Mouse (Mus musculus): ENCODE measurements around the gene Lhfp. TPM values are rescaled to one million over a fixed set of nuclear protein-coding genes. Genes with fewer than 3 reads are reported as not detected.

Gene Lhfp
- polyA plus RNA-seq, 2 experiments, result 2.6 to 2.7 TPM

GRCm38 (mm10) chr3:53204985-53205365, 163.6 kb downstream of the Lhfp start:
- WGBS (ENCODE audit: insufficient replicate concordance), result 76% methylated on average over 1 of the region's 1 CpGs
- no peak overlapping the region for H3K4me2 ChIP-seq (ENCODE audit: low read depth)
- H3K4me1 ChIP-seq (replicated peaks; ENCODE audit: control insufficient read depth in 2 of 2, insufficient read depth in 2 of 2, low read length in 1 of 2), result no peaks in the 10 kb centered on the region
- H3K4me3 ChIP-seq (ENCODE audit: insufficient read depth in 1 of 2, low read depth in 2 of 2, low read length in 2 of 2), result no peak overlapping the region
- H3K27ac ChIP-seq, result no peak overlapping the region
- no peak for DNase-seq (ENCODE audit: low read depth in 3 of 3, low spot score in 3 of 3)
- TF ChIP-seq CTCF (IDR thresholded peaks at IDR 0.05; ENCODE audit: low read depth), result no peak
- no peak for TF ChIP-seq EP300 (IDR thresholded peaks at IDR 0.05; ENCODE audit: low read depth)
- no peak for ATAC-seq (ENCODE audit: insufficient read depth)
- H3K9ac ChIP-seq (replicated peaks), result no peak overlapping the region
- no peaks in the 10 kb centered on the region for H3K36me3 ChIP-seq (replicated peaks; ENCODE audit: control insufficient read depth, insufficient read depth, low read depth)
- H3K9me3 ChIP-seq (ENCODE audit: control insufficient read depth, low read length), result no peaks in the 10 kb centered on the region
- no peaks in the 10 kb centered on the region for H3K27me3 ChIP-seq (ENCODE audit: control insufficient read depth, insufficient read depth, low read length)

GRCm38 (mm10) chr3:53205706-53206105, 164.4 kb downstream of the Lhfp start:
- ATAC-seq (ENCODE audit: insufficient read depth) (no peak), DNase-seq (ENCODE audit: low read depth in 3 of 3, low spot score in 3 of 3) (no peak)
- no peak overlapping the region for H3K9ac ChIP-seq (replicated peaks)
- H3K4me2 ChIP-seq (ENCODE audit: low read depth), result no peak overlapping the region
- H3K4me1 ChIP-seq (replicated peaks; ENCODE audit: control insufficient read depth in 2 of 2, insufficient read depth in 2 of 2, low read length in 1 of 2), result no peaks in the 10 kb centered on the region
- no peaks in the 10 kb centered on the region for H3K27me3 ChIP-seq (ENCODE audit: control insufficient read depth, insufficient read depth, low read length)
- H3K9me3 ChIP-seq (ENCODE audit: control insufficient read depth, low read length), result no peaks in the 10 kb centered on the region
- H3K27ac ChIP-seq, result no peak overlapping the region
- no peak overlapping the region for H3K4me3 ChIP-seq (ENCODE audit: insufficient read depth in 1 of 2, low read depth in 2 of 2, low read length in 2 of 2)
- 63% methylated on average over 3 of the region's 3 CpGs for WGBS (ENCODE audit: insufficient replicate concordance)
- H3K36me3 ChIP-seq (replicated peaks; ENCODE audit: control insufficient read depth, insufficient read depth, low read depth), result no peaks in the 10 kb centered on the region
- TF ChIP-seq EP300 (IDR thresholded peaks at IDR 0.05; ENCODE audit: low read depth) (no peak), CTCF (IDR thresholded peaks at IDR 0.05; ENCODE audit: low read depth) (no peak)

GRCm38 (mm10) chr3:53206509-53207224, 165.3 kb downstream of the Lhfp start:
- H3K36me3 ChIP-seq (replicated peaks; ENCODE audit: control insufficient read depth, insufficient read depth, low read depth), result no peaks in the 10 kb centered on the region
- WGBS (ENCODE audit: insufficient replicate concordance), result 39% methylated on average over 11 of the region's 11 CpGs
- no peak for ATAC-seq (ENCODE audit: insufficient read depth)
- H3K9ac ChIP-seq (replicated peaks), result no peak overlapping the region
- H3K4me3 ChIP-seq (ENCODE audit: insufficient read depth in 1 of 2, low read depth in 2 of 2, low read length in 2 of 2), result no peak overlapping the region
- no peak overlapping the region for H3K4me2 ChIP-seq (ENCODE audit: low read depth)
- no peak overlapping the region for H3K27ac ChIP-seq
- no peaks in the 10 kb centered on the region for H3K27me3 ChIP-seq (ENCODE audit: control insufficient read depth, insufficient read depth, low read length)
- no peak for DNase-seq (ENCODE audit: low read depth in 3 of 3, low spot score in 3 of 3)
- TF ChIP-seq EP300 (IDR thresholded peaks at IDR 0.05; ENCODE audit: low read depth) (no peak), CTCF (IDR thresholded peaks at IDR 0.05; ENCODE audit: low read depth) (no peak)
- H3K9me3 ChIP-seq (ENCODE audit: control insufficient read depth, low read length), result no peaks in the 10 kb centered on the region
- H3K4me1 ChIP-seq (replicated peaks; ENCODE audit: control insufficient read depth in 2 of 2, insufficient read depth in 2 of 2, low read length in 1 of 2), result no peaks in the 10 kb centered on the region

GRCm38 (mm10) chr3:53207225-53207528, 165.8 kb downstream of the Lhfp start:
- WGBS (ENCODE audit: insufficient replicate concordance), result 51% methylated on average over 4 of the region's 4 CpGs
- no peak overlapping the region for H3K27ac ChIP-seq
- H3K4me2 ChIP-seq (ENCODE audit: low read depth), result no peak overlapping the region
- H3K27me3 ChIP-seq (ENCODE audit: control insufficient read depth, insufficient read depth, low read length), result no peaks in the 10 kb centered on the region
- no peak for TF ChIP-seq EP300 (IDR thresholded peaks at IDR 0.05; ENCODE audit: low read depth)
- no peak for TF ChIP-seq CTCF (IDR thresholded peaks at IDR 0.05; ENCODE audit: low read depth)
- no peaks in the 10 kb centered on the region for H3K4me1 ChIP-seq (replicated peaks; ENCODE audit: control insufficient read depth in 2 of 2, insufficient read depth in 2 of 2, low read length in 1 of 2)
- H3K9me3 ChIP-seq (ENCODE audit: control insufficient read depth, low read length), result no peaks in the 10 kb centered on the region
- no peak overlapping the region for H3K4me3 ChIP-seq (ENCODE audit: insufficient read depth in 1 of 2, low read depth in 2 of 2, low read length in 2 of 2)
- no peak overlapping the region for H3K9ac ChIP-seq (replicated peaks)
- ATAC-seq (ENCODE audit: insufficient read depth) (no peak), DNase-seq (ENCODE audit: low read depth in 3 of 3, low spot score in 3 of 3) (no peak)
- H3K36me3 ChIP-seq (replicated peaks; ENCODE audit: control insufficient read depth, insufficient read depth, low read depth), result no peaks in the 10 kb centered on the region

- Histone ChIP-seq H3K4me2 (ENCODE audit: low read depth) (no peak overlapping the region), H3K27me3 (ENCODE audit: control insufficient read depth, insufficient read depth, low read length) (no peaks in the 10 kb centered on the region), H3K9me3 (ENCODE audit: control insufficient read depth, low read length) (no peaks in the 10 kb centered on the region), H3K27ac (no peak overlapping the region), H3K4me3 (ENCODE audit: insufficient read depth in 1 of 2, low read depth in 2 of 2, low read length in 2 of 2) (no peak overlapping the region), H3K36me3 (replicated peaks; ENCODE audit: control insufficient read depth, insufficient read depth, low read depth) (no peaks in the 10 kb centered on the region), H3K4me1 (replicated peaks; ENCODE audit: control insufficient read depth in 2 of 2, insufficient read depth in 2 of 2, low read length in 1 of 2) (no peaks in the 10 kb centered on the region), H3K9ac (replicated peaks) (no peak overlapping the region)
- WGBS (ENCODE audit: insufficient replicate concordance), result 67% methylated on average over 10 of the region's 10 CpGs
- no peak for ATAC-seq (ENCODE audit: insufficient read depth)
- no peak for DNase-seq (ENCODE audit: low read depth in 3 of 3, low spot score in 3 of 3)
- no peak for TF ChIP-seq EP300 (IDR thresholded peaks at IDR 0.05; ENCODE audit: low read depth)
- no peak for TF ChIP-seq CTCF (IDR thresholded peaks at IDR 0.05; ENCODE audit: low read depth)
Observed at GRCm38 (mm10) chr3:53210691-53211526, 169.6 kb downstream of the Lhfp start.
